In genomic region chr4:118621781-118622180, GRCm38 (mm10) we compare ENCODE assay signal across 10 mouse cellular contexts. TPM values are rescaled to one million over a fixed set of nuclear protein-coding genes. Genes with fewer than 3 reads are reported as not detected.
DNase-seq lines count a peak whose midpoint lies in the region; ATAC-seq and TF ChIP-seq lines count a peak whose summit lies in the region.
"Had no signal": no experiment of that assay in that cellular context is flagged by ENCODE, and none has a peak within 500 bp of the region (broad histone marks: within the 10 kb centered on the region; RNA-seq: fewer than 3 reads in every experiment).

No protein-coding gene starts in this region.

- no peak for TF ChIP-seq POLR2A in MEL (IDR thresholded peaks at IDR 0.05; ENCODE audit: control insufficient read depth in 1 of 2, insufficient read depth in 1 of 2, low read depth in 1 of 2, low read length in 2 of 2, poor library complexity in 1 of 2)

- 75% methylated on average over 9 of the region's 9 CpGs for WGBS in heart, embryonic 12.5 days
- WGBS in hindbrain, embryonic 14.5 days: 91% methylated on average over 9 of the region's 9 CpGs

- no peak overlapping the region for H3K27ac ChIP-seq in heart, embryonic 12.5 days (ENCODE audit: poor library complexity, severe bottlenecking)
- H3K27ac ChIP-seq in MEL (ENCODE audit: control insufficient read depth, low read depth, low read length): peak overlapping the region; percentile 58
- H3K27ac ChIP-seq in hindbrain, embryonic 14.5 days: no peak overlapping the region

- peak overlapping the region; percentile 69 for H3K4me3 ChIP-seq in heart, embryonic 12.5 days
- H3K4me3 ChIP-seq in MEL (ENCODE audit: control insufficient read depth in 1 of 2, insufficient read depth in 1 of 2, low read depth in 2 of 2, low read length in 2 of 2): peak overlapping the region; percentile 89 to 91
- H3K4me3 ChIP-seq in hindbrain, embryonic 14.5 days (replicated peaks; ENCODE audit: low read length): peak overlapping the region; percentile 83

- DNase-seq in heart, postnatal 4 days: no peak
- peak; percentile 76 for DNase-seq in MEL (ENCODE audit: low read depth, low spot score)
- no peak for DNase-seq in hindbrain, embryonic 14.5 days (ENCODE audit: low spot score)
- no peak for DNase-seq in right cerebral cortex, postnatal 10 days (ENCODE audit: low spot score in 2 of 2)
- no peak for DNase-seq in adrenal gland, postnatal 14 days
- no peak for DNase-seq in adrenal gland, adult 18-20 months (ENCODE audit: low spot score in 2 of 2)
- DNase-seq: cerebellum, adult 18-20 months had no signal

- peaks cover 19% of the 10 kb centered on the region for H3K79me2 ChIP-seq in MEL (ENCODE audit: control insufficient read depth, insufficient read depth, low read length, poor library complexity)

- H3K9ac ChIP-seq in heart, embryonic 12.5 days: peak overlapping the region; percentile 78
- peak overlapping the region; percentile 90 for H3K9ac ChIP-seq in MEL (ENCODE audit: control insufficient read depth, low read depth, low read length, poor library complexity, severe bottlenecking)
- no peak overlapping the region for H3K9ac ChIP-seq in hindbrain, embryonic 14.5 days

- peak overlapping the region; percentile 94 for H3K4me2 ChIP-seq in heart, embryonic 12.5 days
- peak overlapping the region; percentile 77 for H3K4me2 ChIP-seq in hindbrain, embryonic 14.5 days (replicated peaks)

- no peak for TF ChIP-seq RAD21 in MEL (IDR thresholded peaks at IDR 0.05; ENCODE audit: low read depth, low read length)

- no peaks in the 10 kb centered on the region for H3K27me3 ChIP-seq in heart, embryonic 12.5 days (replicated peaks)
- no peaks in the 10 kb centered on the region; a peak in 1 of 4 replicates for H3K27me3 ChIP-seq in MEL (ENCODE audit: control insufficient read depth in 1 of 2, insufficient read depth in 2 of 2, low read length in 2 of 2)
- H3K27me3 ChIP-seq in hindbrain, embryonic 14.5 days (ENCODE audit: control insufficient read depth, insufficient read depth, low read length): no peaks in the 10 kb centered on the region

- TF ChIP-seq CTCF in MEL (IDR thresholded peaks at IDR 0.05 in 2 of 3, conservative IDR thresholded peaks at IDR 0.05 in 1 of 3; ENCODE audit: control insufficient read depth in 1 of 3, insufficient read depth in 1 of 3, low read depth in 2 of 3, low read length in 3 of 3, poor library complexity in 1 of 3, severe bottlenecking in 1 of 3): no peak

- peaks cover 7% of the 10 kb centered on the region for H3K9me3 ChIP-seq in heart, embryonic 12.5 days (replicated peaks)
- H3K9me3 ChIP-seq in MEL (replicated peaks; ENCODE audit: insufficient read depth, low read length): no peaks in the 10 kb centered on the region
- H3K9me3 ChIP-seq in hindbrain, embryonic 14.5 days (ENCODE audit: control insufficient read depth, low read length): peaks cover 11% of the 10 kb centered on the region

- ATAC-seq in heart, embryonic 12.5 days (ENCODE audit: insufficient number of reproducible peaks, low FRiP score): no peak
- ATAC-seq in hindbrain, embryonic 14.5 days (ENCODE audit: low FRiP score): no peak
- ATAC-seq in megakaryocyte progenitor cell, adult 5-6 weeks (replicated peaks; ENCODE audit: poor library complexity): peak; percentile 64

- H3K36me3 ChIP-seq in heart, embryonic 12.5 days: peaks cover 41% of the 10 kb centered on the region
- H3K36me3 ChIP-seq in MEL (ENCODE audit: control insufficient read depth in 1 of 2, insufficient read depth in 2 of 2, low read length in 2 of 2): peaks cover 7 to 8% of the 10 kb centered on the region in 2 experiments
- H3K36me3 ChIP-seq in hindbrain, embryonic 14.5 days (replicated peaks; ENCODE audit: control insufficient read depth, insufficient read depth): peaks cover 42% of the 10 kb centered on the region

- peak; percentile 66 to 90 for TF ChIP-seq EP300 in MEL (IDR thresholded peaks at IDR 0.05; ENCODE audit: low read depth in 1 of 2, low read length in 2 of 2)

- peaks cover 10% of the 10 kb centered on the region for H3K4me1 ChIP-seq in heart, embryonic 12.5 days (replicated peaks)
- peaks cover 0 to 5% of the 10 kb centered on the region in 2 experiments; a peak in 2 of 4 replicates for H3K4me1 ChIP-seq in MEL (ENCODE audit: control insufficient read depth in 1 of 2, insufficient read depth in 2 of 2, low read length in 2 of 2)
- peaks cover 11% of the 10 kb centered on the region for H3K4me1 ChIP-seq in hindbrain, embryonic 14.5 days (replicated peaks; ENCODE audit: control insufficient read depth, insufficient read depth, low read length)

TF ChIP-seq in MEL, 35 proteins besides CTCF, POLR2A, EP300 and RAD21 (continues in another document):
- TF ChIP-seq GABPA (IDR thresholded peaks at IDR 0.05; ENCODE audit: low read depth, low read length): no peak
- TF ChIP-seq GATA1 (IDR thresholded peaks at IDR 0.05; ENCODE audit: low read depth, low read length): peak; percentile 90
- no peak for TF ChIP-seq KAT2A (conservative IDR thresholded peaks at IDR 0.05; ENCODE audit: low read depth, low read length)
- TF ChIP-seq TBP (IDR thresholded peaks at IDR 0.05; ENCODE audit: low read depth, low read length): no peak
- no peak for TF ChIP-seq NRF1 (IDR thresholded peaks at IDR 0.05; ENCODE audit: insufficient read depth, low read depth, low read length, poor library complexity, severe bottlenecking)
- TF ChIP-seq MEF2A (IDR thresholded peaks at IDR 0.05; ENCODE audit: extremely low read depth, insufficient replicate concordance, low read depth, low read length, poor library complexity, severe bottlenecking): no peak
- no peak for TF ChIP-seq HCFC1 (IDR thresholded peaks at IDR 0.05; ENCODE audit: low read depth, low read length)
- no peak for TF ChIP-seq ELF1 (IDR thresholded peaks at IDR 0.05; ENCODE audit: low read depth, low read length)
- TF ChIP-seq POLR2AphosphoS5 (IDR thresholded peaks at IDR 0.05; ENCODE audit: borderline replicate concordance, low read depth, low read length): no peak
- TF ChIP-seq POLR2AphosphoS2 (IDR thresholded peaks at IDR 0.05; ENCODE audit: low read length): no peak
- TF ChIP-seq MAX (IDR thresholded peaks at IDR 0.05; ENCODE audit: low read length): 0 out of 2 replicates have a peak, but pooled peaks have one; percentile 23
- TF ChIP-seq ZC3H11A (IDR thresholded peaks at IDR 0.05; ENCODE audit: low read depth, low read length): no peak
- TF ChIP-seq ETS1 (IDR thresholded peaks at IDR 0.05; ENCODE audit: low read depth, low read length): peak; percentile 57; the same call in 1 of the 2 replicates
- TF ChIP-seq TAL1 (IDR thresholded peaks at IDR 0.05; ENCODE audit: low read length): peak; percentile 73
- TF ChIP-seq TCF12 (IDR thresholded peaks at IDR 0.05; ENCODE audit: low read depth, low read length): peak; percentile 90
- peak; percentile 77; the same call in 1 of the 2 replicates for TF ChIP-seq SIN3A (IDR thresholded peaks at IDR 0.05; ENCODE audit: low read length)
- TF ChIP-seq JUND (IDR thresholded peaks at IDR 0.05; ENCODE audit: low read depth, low read length): no peak
- TF ChIP-seq ZMIZ1 (IDR thresholded peaks at IDR 0.05; ENCODE audit: low read depth, low read length): no peak
- TF ChIP-seq BHLHE40 (IDR thresholded peaks at IDR 0.05; ENCODE audit: borderline replicate concordance, low read depth, low read length): no peak
- no peak for TF ChIP-seq SMC3 (IDR thresholded peaks at IDR 0.05; ENCODE audit: low read depth, low read length)
- TF ChIP-seq ZKSCAN1 (IDR thresholded peaks at IDR 0.05; ENCODE audit: low read depth, low read length): no peak
- no peak for TF ChIP-seq E2F4 (IDR thresholded peaks at IDR 0.05; ENCODE audit: borderline replicate concordance, low read depth, low read length)
- TF ChIP-seq MXI1 (IDR thresholded peaks at IDR 0.05; ENCODE audit: low read depth, low read length): no peak; the same call in 1 of the 2 replicates
- no peak for TF ChIP-seq USF1 (IDR thresholded peaks at IDR 0.05; ENCODE audit: low read depth, low read length)
- TF ChIP-seq RCOR1 (IDR thresholded peaks at IDR 0.05; ENCODE audit: low read depth, low read length): peak; percentile 99

RNA-seq across cellular contexts. Expression of gene Ebna1bp2, which starts 1.2 kb away (rescaled TPM):
- polyA plus RNA-seq in heart, embryonic 12.5 days (2016; fragmentation: Nextera tagmentation; extraction: Ambion mirVana): 96.7 and 103 TPM in 2 replicates
- total RNA-seq in heart, postnatal 4 days (2021): 10 to 100 TPM; 43.0 to 51.1 TPM
- 313 and 357 TPM in 2 replicates for total RNA-seq in MEL (2012; rRNA removed)
- 100 to 1,000 TPM in 1 of 2 experiments, not detected in 1; 378 TPM for polyA plus RNA-seq in MEL (2012; ENCODE audit: insufficient read depth in 1 of 2, insufficient read length in 2 of 2, low read depth in 1 of 2, low replicate concordance in 2 of 2, missing spikeins in 1 of 2)
- 102 TPM in 2 replicates for polyA plus RNA-seq in hindbrain, embryonic 14.5 days (2014; fragmentation: Nextera tagmentation; extraction: Ambion mirVana)
- total RNA-seq in megakaryocyte progenitor cell, adult 5-6 weeks (2015): 144 and 146 TPM in 2 replicates
- total RNA-seq in megakaryocyte progenitor cell, adult 5-6 weeks (2017): 133 and 168 TPM in 2 replicates
- 67.7 and 86.3 TPM in 2 replicates for total RNA-seq in adrenal gland, postnatal 14 days (2021)
- 10 to 100 TPM; 75.6 to 76.0 TPM for total RNA-seq in adrenal gland, adult 18-20 months (2021)

RNA-seq across cellular contexts. Expression of gene Cfap57, which starts 1.2 kb away (rescaled TPM):
- 0.76 and 0.80 TPM in 2 replicates for polyA plus RNA-seq in heart, embryonic 12.5 days (2016; fragmentation: Nextera tagmentation; extraction: Ambion mirVana)
- total RNA-seq in heart, postnatal 4 days (2021): under 1 TPM in 1 of 2 experiments, not detected in 1; 0.18 TPM
- not detected in 2 replicates for total RNA-seq in MEL (2012; rRNA removed)
- polyA plus RNA-seq in MEL (2012; ENCODE audit: insufficient read depth in 1 of 2, insufficient read length in 2 of 2, low read depth in 1 of 2, low replicate concordance in 2 of 2, missing spikeins in 1 of 2): not detected
- polyA plus RNA-seq in hindbrain, embryonic 14.5 days (2014; fragmentation: Nextera tagmentation; extraction: Ambion mirVana): 1.7 and 3.1 TPM in 2 replicates
- 1.2 and 1.5 TPM in 2 replicates for total RNA-seq in megakaryocyte progenitor cell, adult 5-6 weeks (2015)
- 3.5 and 4.3 TPM in 2 replicates for total RNA-seq in megakaryocyte progenitor cell, adult 5-6 weeks (2017)
- total RNA-seq in adrenal gland, postnatal 14 days (2021): not detected in 2 replicates
- total RNA-seq in adrenal gland, adult 18-20 months (2021): not detected

RNA-seq across cellular contexts. Expression of gene Olfr62, which starts 37.0 kb away (rescaled TPM):
- polyA plus RNA-seq in heart, embryonic 12.5 days (2016; fragmentation: Nextera tagmentation; extraction: Ambion mirVana): not detected in 2 replicates
- total RNA-seq in heart, postnatal 4 days (2021): not detected
- not detected in 2 replicates for total RNA-seq in MEL (2012; rRNA removed)
- polyA plus RNA-seq in MEL (2012; ENCODE audit: insufficient read depth in 1 of 2, insufficient read length in 2 of 2, low read depth in 1 of 2, low replicate concordance in 2 of 2, missing spikeins in 1 of 2): not detected
- not detected in 2 replicates for polyA plus RNA-seq in hindbrain, embryonic 14.5 days (2014; fragmentation: Nextera tagmentation; extraction: Ambion mirVana)
- total RNA-seq in megakaryocyte progenitor cell, adult 5-6 weeks (2015): not detected in 2 replicates
- total RNA-seq in megakaryocyte progenitor cell, adult 5-6 weeks (2017): not detected in 2 replicates
- total RNA-seq in adrenal gland, postnatal 14 days (2021): not detected in 2 replicates
- total RNA-seq in adrenal gland, adult 18-20 months (2021): not detected
- total RNA-seq: left cerebral cortex, adult 18-20 months had no signal
